Mouse (Mus musculus) ES-E14 (cell line): Measurements from ENCODE around the gene Mrpl38.

Experiments used
- CHD2 ChIP-seq: IDR thresholded peaks from 2 replicates; pipeline ENCODE4 v1.6.1; 2014; ENCODE audit warnings: mild to moderate bottlenecking, low read depth, low read length, inconsistent platforms
- HCFC1 ChIP-seq: IDR thresholded peaks from 2 replicates; pipeline ENCODE4 v1.6.1; 2012; ENCODE audit warnings: low read length, inconsistent platforms, borderline replicate concordance; ENCODE audit not compliant: insufficient read depth
- ZC3H11A ChIP-seq: IDR thresholded peaks from 2 replicates; pipeline ENCODE4 v1.6.1; 2012; ENCODE audit warnings: low read depth, mild to moderate bottlenecking, inconsistent platforms, low read length, borderline replicate concordance

DNA sequence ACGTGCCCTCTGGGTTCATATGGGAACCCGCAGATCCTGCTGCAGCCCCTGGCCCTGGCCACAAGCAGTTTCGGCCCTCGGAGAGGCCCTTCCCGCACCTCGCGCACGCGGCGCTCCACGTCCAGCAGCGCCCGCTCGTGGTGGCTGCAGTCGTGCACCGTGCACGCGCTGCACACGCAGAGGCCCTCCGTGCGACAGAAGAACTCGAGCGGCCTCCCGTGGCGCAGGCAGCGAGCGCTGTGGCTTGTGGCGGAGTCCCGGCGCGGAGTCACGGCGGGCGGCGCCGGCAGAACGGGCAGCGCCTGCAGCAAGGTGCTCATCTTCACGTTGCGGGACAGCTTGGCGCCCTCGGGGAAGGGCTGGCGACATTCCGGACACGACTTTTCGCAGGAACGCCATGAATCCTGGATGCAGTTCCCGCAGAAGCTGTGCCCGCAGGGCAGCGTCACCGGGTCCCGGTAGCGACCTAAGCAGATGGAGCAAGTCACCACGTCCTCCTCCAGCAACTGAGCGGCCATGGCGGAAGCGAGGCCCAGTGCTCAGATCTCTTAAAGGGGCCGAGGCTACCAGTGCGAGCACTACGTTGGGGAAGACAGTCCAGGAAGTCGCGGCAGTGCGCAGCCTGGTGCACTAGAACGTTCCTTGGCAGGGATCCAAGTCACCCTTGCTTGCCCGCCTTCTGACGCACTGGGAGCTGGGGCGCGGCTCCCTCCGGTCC, 8.0 kb downstream of the Mrpl38 start, which contains the start of gene Trim65:
- TF ChIP-seq HCFC1, result no peak
- no peak for TF ChIP-seq CHD2
- TF ChIP-seq ZC3H11A, result no peak
